Mouse (Mus musculus) bone marrow, adult 2 months (tissue): ENCODE data around the gene AI837181.
"Not testable (repeated sequence)": the region's sequence is repeated elsewhere in the genome, so short reads cannot be mapped to it uniquely, and the experiment has no call there.

ENCODE experiments used
- CTCF ChIP-seq: fragments of 200-500 bp; IDR thresholded peaks from 2 replicates; pipeline ENCODE4 v1.5.1; 2011; ENCODE audit warnings: low read length, control low read depth; ENCODE audit not compliant: control insufficient read depth, insufficient read depth
- POLR2A ChIP-seq: fragments of 200-500 bp; IDR thresholded peaks from 2 replicates; pipeline ENCODE4 v1.6.1; 2011; ENCODE audit warnings: low read depth, mild to moderate bottlenecking, control low read depth, low read length, borderline replicate concordance; ENCODE audit not compliant: control insufficient read depth

DNA sequence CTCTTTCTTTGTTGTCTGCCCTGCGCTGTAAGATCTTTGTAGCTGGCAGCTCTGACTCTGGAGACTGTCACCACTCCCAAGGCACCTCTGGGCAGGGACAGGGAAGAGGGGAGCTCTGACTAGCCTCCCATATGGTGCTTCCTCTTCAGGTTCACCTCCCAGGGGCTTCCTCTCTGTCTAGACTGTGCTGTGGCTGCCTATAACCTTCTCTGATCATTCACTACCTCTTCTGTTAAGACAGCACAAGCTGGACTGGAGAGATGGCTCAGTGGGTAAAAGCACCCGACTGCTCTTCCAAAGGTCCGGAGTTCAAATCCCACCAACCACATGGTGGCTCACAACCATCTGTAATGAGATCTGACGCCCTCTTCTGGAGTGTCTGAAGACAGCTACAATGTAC lies 23.9 kb upstream of the AI837181 start:
- TF ChIP-seq POLR2A, CTCF: not testable (repeated sequence)
